In genomic region chr14:61330996-61331561, GRCm38 (mm10) we compare ENCODE assay signal across 8 mouse cellular contexts. TPM values are rescaled to one million over a fixed set of nuclear protein-coding genes. Genes with fewer than 3 reads are reported as not detected.
DNase-seq lines count a peak whose midpoint lies in the region; TF ChIP-seq lines count a peak whose summit lies in the region.

No protein-coding gene starts in this region.

- peaks cover 6% of the 10 kb centered on the region; the same call in 1 of the 2 replicates for H3K9me3 ChIP-seq in megakaryocyte, embryonic 14.5 days

- peak; percentile 75 for TF ChIP-seq CTCF in left cerebral cortex, adult 2 months (IDR thresholded peaks at IDR 0.05)

- peaks cover 28% of the 10 kb centered on the region for H3K4me1 ChIP-seq in megakaryocyte, embryonic 14.5 days

- peaks cover 10% of the 10 kb centered on the region for H3K27me3 ChIP-seq in megakaryocyte, embryonic 14.5 days (replicated peaks)

- H3K36me3 ChIP-seq in megakaryocyte, embryonic 14.5 days (replicated peaks; ENCODE audit: low read length) = peaks cover 6% of the 10 kb centered on the region

- intact Hi-C loops in left cerebral cortex, adult 2 months (cut with DNase I) = loop anchor here (2.0 to 10.0 kb wide), 3 partner anchors 30 to 224 kb away; partner anchors contain the start of genes Ebpl and Spryd7

- H3K4me3 ChIP-seq in left cerebral cortex, adult 2 months = peak overlapping the region; percentile 14; the same call in 1 of the 2 replicates
- H3K4me3 ChIP-seq in megakaryocyte, embryonic 14.5 days (replicated peaks) = peak overlapping the region; percentile 87

- peak; percentile 76 for DNase-seq in WW6 (ENCODE audit: low read depth, low spot score)
- peak; percentile 64 to 87 for DNase-seq in cerebellum, postnatal 4 days (ENCODE audit: low spot score in 2 of 2)
- peak; percentile 73 to 80 for DNase-seq in gastrocnemius, adult 8-10 months (ENCODE audit: low spot score in 2 of 2)
- DNase-seq in hindlimb bud, embryonic 11.5 days (ENCODE audit: extremely low spot score, low read depth, low spot score) = peak; percentile 60
- peak; percentile 76 to 77 for DNase-seq in left cerebral cortex, adult 2 months (ENCODE audit: extremely low spot score in 1 of 2, low spot score in 2 of 2)
- DNase-seq in right cerebral cortex, postnatal 10 days (ENCODE audit: low spot score in 2 of 2) = peak; percentile 84 to 94
- peak; percentile 88 for DNase-seq in urinary bladder, postnatal 25 days (ENCODE audit: low spot score)

- H3K27ac ChIP-seq in left cerebral cortex, adult 2 months = peak overlapping the region; percentile 53

RNA-seq across cellular contexts. Expression of gene Arl11, which starts 21.5 kb away (rescaled TPM):
- total RNA-seq in gastrocnemius, adult 8-10 months (2022) = under 1 TPM in 1 of 4 experiments, not detected in 3; 0.83 TPM
- under 1 TPM; 0.56 to 0.77 TPM for total RNA-seq in left cerebral cortex, adult 2 months (2021)
- 10.9 TPM in 1 of 2 replicates, not detected in the other for polyA plus RNA-seq in megakaryocyte, embryonic 14.5 days (2012; ENCODE audit: insufficient read depth, low replicate concordance)

RNA-seq across cellular contexts. Expression of gene Ebpl, which starts 29.2 kb away (rescaled TPM):
- total RNA-seq in gastrocnemius, adult 8-10 months (2022) = 1 to 10 TPM in 3 of 4 experiments, under 1 TPM in 1; 0.99 to 1.5 (median 1.2) TPM
- total RNA-seq in left cerebral cortex, adult 2 months (2021) = 1 to 10 TPM; 3.9 to 4.3 TPM
- polyA plus RNA-seq in megakaryocyte, embryonic 14.5 days (2012; ENCODE audit: insufficient read depth, low replicate concordance) = 0.85 and 1.0 TPM in 2 replicates

Comparison
In these comparisons a context has a peak if more than half of its experiments do, and no peak if none do; other contexts are left out.
1. Peak in every context shown above with its lines: DNase-seq, H3K4me3 ChIP-seq and H3K27ac ChIP-seq.